Comparison of ENCODE assay signal across 24 mouse cellular contexts in genomic region chr5:102470284-102470683, GRCm38 (mm10).
"Had no signal": no experiment of that assay in that cellular context is flagged by ENCODE, and none has a peak within 500 bp of the region (broad histone marks: within the 10 kb centered on the region; RNA-seq: fewer than 3 reads in every experiment).

No protein-coding gene starts in this region.

- H3K4me1 ChIP-seq: heart, embryonic 10.5 days; heart, embryonic 12.5 days; hindbrain, embryonic 10.5 days; hindbrain, embryonic 12.5 days; intestine, embryonic 15.5 days had no signal

- H3K4me3 ChIP-seq: gastrocnemius, adult 2 months; heart, embryonic 10.5 days; heart, embryonic 12.5 days; hindbrain, embryonic 10.5 days; hindbrain, embryonic 12.5 days; intestine, embryonic 15.5 days; layer of hippocampus, adult 2 months; left cerebral cortex, adult 2 months; limb, embryonic 13.5 days; limb, embryonic 15.5 days had no signal

- H3K36me3 ChIP-seq: heart, embryonic 10.5 days; heart, embryonic 12.5 days; hindbrain, embryonic 10.5 days; hindbrain, embryonic 12.5 days; intestine, embryonic 15.5 days; limb, embryonic 13.5 days; limb, embryonic 15.5 days had no signal

- H3K27me3 ChIP-seq: heart, embryonic 12.5 days; hindbrain, embryonic 12.5 days; intestine, embryonic 15.5 days; limb, embryonic 13.5 days; limb, embryonic 15.5 days had no signal

- H3K4me2 ChIP-seq: heart, embryonic 12.5 days; hindbrain, embryonic 12.5 days; hindbrain, embryonic 14.5 days; intestine, embryonic 15.5 days; limb, embryonic 13.5 days; limb, embryonic 15.5 days had no signal

- H3K9me3 ChIP-seq: heart, embryonic 10.5 days; heart, embryonic 12.5 days; hindbrain, embryonic 10.5 days; hindbrain, embryonic 12.5 days; intestine, embryonic 15.5 days; limb, embryonic 15.5 days had no signal

- ATAC-seq: hindbrain, embryonic 16.5 days; inflammation-experienced regulatory T-cells, adult 6 months; intestine, embryonic 15.5 days; intestine, postnatal 0 days had no signal

- H3K9ac ChIP-seq: heart, embryonic 12.5 days; hindbrain, embryonic 12.5 days; hindbrain, embryonic 14.5 days; intestine, embryonic 15.5 days; limb, embryonic 13.5 days; limb, embryonic 15.5 days had no signal

- H3K27ac ChIP-seq: gastrocnemius, adult 2 months; heart, embryonic 10.5 days; hindbrain, embryonic 10.5 days; hindbrain, embryonic 12.5 days; hindbrain, embryonic 14.5 days; intestine, embryonic 15.5 days; layer of hippocampus, adult 2 months; left cerebral cortex, adult 2 months; limb, embryonic 13.5 days; limb, embryonic 15.5 days had no signal

- DNase-seq: gastrocnemius, adult 2 months; gastrocnemius, postnatal 10 days; gastrocnemius, postnatal 25 days; heart, adult 18-20 months; heart, postnatal 10 days; heart, postnatal 4 days; kidney, adult 18-20 months; kidney, adult 8-10 months; kidney, postnatal 10 days; kidney, postnatal 25 days; kidney, postnatal 4 days had no signal
